Mouse (Mus musculus): ENCODE results near the gene 6330409D20Rik.

DNA sequence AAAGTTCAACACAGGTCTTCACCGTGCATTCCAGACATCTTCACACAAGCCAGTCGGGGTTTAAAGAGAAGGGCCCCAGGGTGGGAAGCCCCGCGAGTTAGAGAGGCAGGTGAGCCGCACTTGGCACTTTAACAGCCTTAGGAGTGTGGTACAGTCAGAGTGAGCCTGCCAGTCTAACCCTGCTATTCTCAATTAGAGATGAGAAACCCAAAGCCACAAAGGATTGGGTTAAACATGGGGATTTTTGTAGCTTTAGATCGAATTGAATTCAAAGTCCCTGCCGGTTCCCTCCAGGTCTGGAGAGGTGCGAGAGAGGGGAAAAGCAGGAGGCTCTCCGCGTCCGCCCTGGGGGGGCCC is at the start of gene 6330409D20Rik:
- TF ChIP-seq CTCF (conservative IDR thresholded peaks at IDR 0.05; ENCODE audit: insufficient read depth, insufficient read length, low read depth, low read length) (no peak), POLR2A (IDR thresholded peaks at IDR 0.05; ENCODE audit: low read depth, low read length) (no peak)
